Mouse (Mus musculus) mouse trophoblast stem cell (cell line): ENCODE results near the gene Olfr869.

Source experiments
- in situ Hi-C, 2 experiments: fragments of 300-500 bp; cut with MseI, MboI; formaldehyde crosslinking; loops; 2 replicates in 1 of 2; 3 replicates in 1 of 2; pipeline ENCODE4 v1.15.1; 2025

The Olfr869 gene

DNA sequence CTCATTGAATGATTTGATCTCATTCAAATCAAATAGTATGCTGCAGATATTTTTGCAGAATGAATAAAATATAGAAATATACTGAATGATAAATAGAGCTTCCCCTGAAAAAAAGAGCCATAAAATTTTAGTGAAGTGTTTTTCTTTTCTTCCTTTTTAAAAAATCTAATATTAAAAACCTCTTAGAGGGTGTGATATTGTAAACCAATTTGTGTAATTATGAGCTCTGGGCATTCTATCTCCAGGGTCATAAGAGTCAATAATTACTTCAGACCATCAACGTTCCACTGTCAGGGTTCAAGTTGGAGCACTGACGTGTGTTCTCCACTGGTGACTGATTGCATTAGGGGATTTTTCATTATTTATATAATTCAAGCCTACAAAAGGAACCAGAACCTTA lies at the start of gene Olfr869:
Gene Olfr869 (plus strand): TSS at position 301 of the 400 bp plus-strand sequence.
- in situ Hi-C loops = no loop called here

DNA sequence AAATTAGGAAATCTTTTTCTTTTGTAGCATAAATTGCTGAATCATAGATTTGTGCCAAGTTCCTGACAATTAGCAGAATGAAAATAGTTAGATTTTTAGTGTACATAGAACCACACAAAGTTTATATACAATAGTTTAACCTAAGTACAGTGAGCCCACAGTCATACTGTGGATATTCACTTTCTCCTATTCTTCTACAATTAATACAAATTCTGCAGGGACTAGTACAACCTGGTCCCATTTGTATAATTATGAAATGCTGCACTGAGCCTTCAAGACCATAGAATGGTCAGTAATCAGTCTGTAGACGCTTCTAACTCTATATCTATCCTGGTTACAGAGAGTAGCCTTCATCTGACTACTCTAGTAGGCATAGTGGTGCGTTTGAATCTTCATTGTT lies 30.5 kb upstream of the Olfr869 start, which contains the start of gene Olfr868:
Gene Olfr868 (plus strand): TSS at position 301 of the 400 bp plus-strand sequence.
- in situ Hi-C loops = no loop called here

- in situ Hi-C loops = no loop called here
Observed at GRCm38 (mm10) chr9:20149706-20150105, 20.9 kb downstream of the Olfr869 start.

GRCm38 (mm10) chr9:20173957-20174356 lies 45.1 kb downstream of the Olfr869 start, which contains the start of gene Olfr870:
Gene Olfr870, minus strand, starts transcription at chr9:20174057.
- in situ Hi-C loops = no loop called here

DNA sequence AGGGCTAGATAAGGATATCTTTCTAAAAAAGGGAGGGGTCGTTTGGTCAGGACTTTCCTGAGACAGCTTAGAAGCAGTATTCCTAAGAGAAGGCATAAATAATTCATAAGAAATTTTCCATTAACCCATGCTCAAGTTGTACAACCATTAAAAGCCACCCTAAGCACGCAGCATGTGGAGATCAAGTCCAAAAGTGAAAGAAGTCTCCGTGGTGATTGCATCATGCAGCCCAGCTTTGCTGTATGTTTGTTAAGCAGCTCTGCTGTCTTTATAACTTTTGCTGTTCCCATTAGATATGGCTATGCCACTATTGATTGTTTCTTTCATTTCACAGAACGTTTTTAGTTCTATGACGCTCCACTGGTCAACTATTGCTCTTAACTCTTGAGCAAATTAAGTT lies 50.7 kb downstream of the Olfr869 start:
- in situ Hi-C loops = no loop called here
